Mouse (Mus musculus) frontal cortex, postnatal 25 days (tissue): ENCODE data around the gene Ipo13.

Source experiments
- DNase-seq, 2 experiments: peaks; one replicate each; pipeline ENCODE4 v3.0.0; 2022; ENCODE audit warnings: low spot score in 2 of 2

The Ipo13 gene

DNA sequence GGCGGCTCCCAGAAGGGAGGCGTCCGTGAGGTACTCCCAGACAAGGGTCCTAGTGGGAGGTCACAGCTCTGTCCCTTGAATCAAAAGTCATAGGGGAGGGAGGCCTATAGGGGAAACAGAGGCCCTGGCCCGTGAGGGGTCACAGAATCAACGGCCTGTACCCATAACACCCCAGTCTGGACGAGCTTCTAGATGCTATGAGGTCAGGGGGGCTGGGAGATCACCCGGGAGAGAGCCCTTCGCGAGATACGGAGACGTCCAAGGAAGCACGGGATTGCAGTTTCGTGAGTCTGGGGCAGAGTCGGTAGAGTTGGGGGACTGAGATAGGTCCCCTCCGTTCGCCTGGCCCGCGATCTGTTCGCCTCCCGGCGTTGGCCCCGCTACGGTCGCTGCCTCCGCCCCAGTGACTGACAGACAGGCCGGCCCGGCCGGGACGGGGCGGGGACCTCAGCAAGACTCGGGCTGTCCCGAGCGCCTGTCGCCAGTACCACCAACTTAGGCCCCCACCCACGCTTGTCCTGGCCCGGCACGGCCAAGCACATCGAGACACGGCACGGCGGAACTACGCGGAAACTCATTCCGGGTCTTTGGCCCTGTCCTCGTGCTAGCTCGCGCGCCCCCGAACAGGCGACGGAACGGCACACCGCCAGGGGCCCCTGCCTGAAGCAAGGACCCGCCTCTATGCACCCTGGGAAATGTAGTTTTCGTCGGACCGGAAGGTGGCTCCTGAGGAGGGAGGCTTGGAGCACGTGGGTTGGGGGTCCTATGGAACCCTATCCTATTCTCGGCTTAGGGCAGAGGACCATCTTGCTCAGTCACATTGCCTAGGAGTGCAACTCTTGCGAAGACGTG, at the start of gene Ipo13:
Ipo13 (minus strand) TSS at position 409 of the 852 bp plus-strand sequence.
- peak; percentile 86 to 89 for DNase-seq

DNA sequence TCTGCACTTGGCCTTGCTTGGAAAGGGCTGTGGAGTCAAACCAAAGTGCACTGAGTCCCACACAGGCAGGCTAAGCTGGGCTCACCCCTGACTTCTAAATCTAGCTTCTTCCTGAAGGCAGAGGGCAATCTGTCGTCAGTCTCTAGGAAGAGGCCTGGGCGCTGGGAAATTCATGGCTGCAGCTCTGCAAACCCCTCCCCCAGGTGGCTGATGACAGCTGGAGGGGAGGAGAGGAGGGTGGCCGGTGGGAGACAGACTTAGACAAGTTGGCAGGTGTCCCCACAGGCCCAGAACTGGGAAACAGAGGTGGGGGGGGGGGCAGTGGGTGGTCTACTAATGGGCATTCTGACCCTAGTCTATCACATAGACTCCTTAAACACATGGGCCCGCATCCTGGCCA, 42.7 kb upstream of the Ipo13 start:
- no peak for DNase-seq

DNA sequence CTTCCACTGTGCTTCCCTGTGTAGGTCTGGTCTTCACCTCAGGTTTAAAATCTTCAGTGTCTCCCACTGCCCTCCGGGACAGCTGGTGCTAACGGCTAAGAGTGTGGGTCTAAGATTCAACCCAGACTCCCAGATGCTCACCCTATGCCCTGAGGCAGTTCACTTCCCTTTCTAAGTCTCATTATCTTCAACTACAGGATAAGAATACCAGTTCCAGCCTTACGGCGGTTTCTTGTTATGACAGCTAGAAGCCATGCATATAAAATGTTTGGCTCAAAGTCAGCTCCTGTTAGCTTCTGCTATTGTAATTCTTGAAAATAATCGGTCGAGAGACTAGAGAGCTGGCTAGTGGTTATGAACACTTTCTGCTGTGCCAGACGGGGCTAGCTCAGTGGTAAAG, 32.7 kb upstream of the Ipo13 start:
- no peak for DNase-seq

DNA sequence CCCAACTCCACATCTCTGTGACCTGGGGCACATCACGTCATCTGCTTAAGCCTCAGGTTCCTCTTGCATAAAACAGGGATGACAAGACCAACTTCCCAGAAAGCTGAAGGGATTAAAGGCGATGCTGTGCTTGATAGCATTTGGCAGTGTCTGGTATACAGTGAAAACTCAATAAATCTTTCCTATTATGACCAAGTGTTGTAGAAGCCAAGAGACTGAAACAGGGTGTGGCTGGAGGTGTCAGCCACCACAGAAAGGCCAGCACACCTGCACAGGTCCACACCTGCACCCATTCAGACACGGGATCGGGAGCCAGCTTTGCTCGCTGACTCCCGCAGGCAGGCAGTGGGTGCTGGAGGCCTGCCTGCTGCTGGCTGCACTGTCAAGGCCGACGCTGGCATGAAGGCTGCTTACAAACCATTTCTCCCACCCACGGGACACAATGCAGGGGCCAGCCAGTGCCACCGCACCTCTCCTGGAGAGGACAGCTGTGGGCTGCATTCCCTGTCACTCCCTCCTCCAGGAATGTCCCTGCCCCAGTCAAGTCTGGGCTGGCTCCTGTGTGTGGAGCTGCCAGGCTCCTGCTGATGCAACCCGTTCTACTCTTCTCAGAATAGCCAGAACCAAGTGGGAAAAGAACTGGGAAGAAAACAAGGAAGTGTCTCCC, 32.0 kb upstream of the Ipo13 start:
- DNase-seq: no peak

DNA sequence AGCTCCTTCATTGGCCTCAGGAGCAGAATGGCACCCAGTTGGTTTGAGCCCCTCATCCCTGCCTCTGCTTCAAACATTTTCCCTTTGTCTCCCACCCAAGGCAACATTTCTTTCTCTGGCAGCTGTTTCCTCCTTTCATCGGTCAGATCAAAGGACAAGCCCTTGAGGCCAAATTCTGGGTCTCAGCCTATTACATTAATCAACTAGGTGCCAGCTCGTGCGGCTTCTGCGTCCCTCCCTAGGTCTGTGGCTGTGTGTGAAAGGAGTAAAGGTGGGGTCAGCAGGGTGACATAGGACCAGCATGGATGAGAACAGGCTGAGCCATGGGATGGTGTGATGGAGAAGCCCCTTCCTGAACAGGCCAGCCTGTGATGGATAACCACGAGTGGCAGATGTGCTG, 28.5 kb upstream of the Ipo13 start:
- no peak for DNase-seq

DNA sequence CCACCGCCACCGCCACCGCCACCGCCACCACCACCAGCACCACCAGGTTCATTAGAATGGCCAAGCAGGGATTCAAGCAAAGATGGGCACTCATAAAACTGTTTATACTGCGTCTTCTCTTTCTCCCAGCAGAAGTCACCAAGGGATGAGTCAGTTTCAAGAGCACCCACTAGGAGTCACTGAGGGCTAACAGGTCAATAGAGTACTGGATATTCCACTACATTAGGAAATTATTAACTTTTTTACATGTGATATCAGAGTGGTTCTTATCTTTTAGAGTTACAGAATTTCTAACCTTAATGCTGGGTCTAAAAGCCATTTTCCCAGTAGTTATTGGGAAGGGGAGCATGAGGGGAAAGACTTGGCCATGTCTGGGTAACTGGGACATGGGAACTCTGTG, 22.2 kb upstream of the Ipo13 start:
- no peak for DNase-seq

DNA sequence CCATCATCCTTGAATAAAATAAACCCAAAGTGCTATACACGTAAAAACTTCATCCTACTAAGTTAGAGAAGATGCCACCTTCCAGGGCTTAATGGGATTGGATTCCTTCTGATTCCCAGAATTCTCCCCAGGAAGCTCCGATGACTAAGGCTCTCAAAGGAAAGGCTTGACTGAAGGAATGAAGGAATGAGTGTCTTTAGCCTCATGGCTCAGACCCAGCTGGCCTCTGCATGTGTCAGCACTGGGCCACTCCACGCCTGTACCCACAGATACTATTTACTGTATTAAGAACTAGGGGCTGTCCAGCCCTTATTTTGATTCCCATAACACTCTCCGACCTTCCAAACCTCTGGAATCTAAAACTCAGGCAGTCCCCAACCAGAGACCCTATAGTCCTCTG, 19.3 kb upstream of the Ipo13 start:
- no peak for DNase-seq

DNA sequence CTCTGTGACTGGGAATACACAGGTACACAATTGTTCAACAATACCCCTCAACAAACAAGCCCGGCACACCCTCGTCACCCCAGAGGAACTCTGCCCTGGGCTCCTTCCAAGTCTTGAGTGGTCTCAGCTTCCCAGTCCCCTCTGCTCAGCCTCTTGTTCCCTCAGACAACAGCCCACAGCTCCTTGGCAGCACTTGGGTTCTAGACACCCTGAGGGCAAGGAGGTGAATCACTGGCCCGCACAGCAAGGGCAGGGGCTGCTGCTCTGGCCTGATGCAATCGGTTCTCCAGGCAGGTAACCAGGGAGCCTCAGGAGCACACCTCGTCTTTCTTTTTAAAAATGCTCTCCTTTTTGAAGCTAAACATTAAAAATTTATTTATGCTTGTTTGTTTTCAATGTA, 18.4 kb upstream of the Ipo13 start:
- DNase-seq: no peak

DNA sequence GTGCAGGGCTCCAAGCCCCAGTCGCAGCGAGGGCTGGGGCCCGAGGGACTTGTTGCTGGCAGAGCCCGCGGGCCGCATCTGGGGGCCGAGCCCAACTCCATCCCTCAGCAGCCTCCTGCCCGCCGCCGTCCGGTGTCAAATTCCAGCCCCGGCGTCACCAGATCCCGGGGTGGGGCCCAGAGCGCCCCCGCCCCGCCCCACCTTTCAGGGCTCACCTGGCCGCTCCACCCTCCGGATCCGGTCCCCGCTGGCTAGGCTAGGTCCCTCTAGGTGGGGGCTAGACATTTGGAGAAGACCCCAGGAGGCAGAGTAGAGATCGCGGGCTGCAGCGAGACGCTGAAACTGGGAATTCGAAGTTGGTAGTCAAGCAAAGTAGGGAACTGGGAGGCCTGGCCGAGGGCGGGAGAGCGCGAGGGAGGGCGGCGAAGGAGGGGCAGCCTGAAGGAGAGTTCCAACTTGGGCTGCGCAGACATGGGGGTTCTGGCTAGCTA, 14.6 kb upstream of the Ipo13 start, which contains the start of gene Artn:
Artn (minus strand) TSS at position 373 of the 491 bp plus-strand sequence.
- no peak for DNase-seq

DNA sequence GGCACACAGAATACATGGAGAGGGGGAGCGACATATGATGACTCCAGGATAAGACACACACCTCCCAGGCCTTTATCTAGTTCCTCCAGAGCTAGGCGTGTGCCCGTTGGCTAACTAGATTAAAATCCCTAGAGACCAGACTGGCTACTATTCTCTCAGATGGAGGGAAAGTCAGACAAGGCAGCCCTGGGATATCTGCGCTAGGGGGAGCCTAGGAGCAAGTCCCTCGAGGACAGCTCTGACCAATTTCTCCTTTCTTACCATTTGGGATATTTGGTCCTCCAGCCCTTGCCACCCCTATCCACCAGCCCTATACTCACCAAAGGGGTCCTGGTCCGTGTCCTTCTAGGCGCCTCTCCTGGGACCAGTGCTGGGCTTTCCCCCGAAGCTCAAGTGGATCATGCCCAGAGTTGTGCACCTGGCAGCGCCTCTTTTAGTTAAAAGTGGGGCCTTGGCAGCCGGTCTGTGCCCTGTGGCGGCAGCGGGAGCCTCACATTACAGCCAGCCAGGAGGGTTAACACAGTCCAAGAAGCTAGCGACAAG, 14.0 kb upstream of the Ipo13 start:
- DNase-seq: no peak

DNA sequence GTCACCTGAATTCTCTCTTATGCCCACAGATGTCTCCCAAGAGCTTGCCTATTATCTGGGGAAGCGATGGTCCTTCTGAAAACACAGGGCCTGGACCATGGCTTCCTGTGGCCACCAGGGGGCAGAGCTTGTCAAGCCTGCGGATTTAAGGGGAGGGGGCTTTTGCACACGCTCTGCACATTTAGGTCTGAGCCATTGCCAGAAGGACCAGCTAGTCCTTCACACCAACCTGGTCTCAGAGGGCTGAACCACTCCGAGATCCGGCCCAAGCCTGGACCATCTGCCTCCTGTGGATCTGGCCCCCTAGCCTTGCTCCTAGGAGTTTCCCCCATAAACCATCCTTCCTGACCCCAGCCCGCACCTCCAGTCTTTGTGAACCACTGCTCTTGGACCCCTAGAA, 13.4 kb upstream of the Ipo13 start:
- DNase-seq: no peak

DNA sequence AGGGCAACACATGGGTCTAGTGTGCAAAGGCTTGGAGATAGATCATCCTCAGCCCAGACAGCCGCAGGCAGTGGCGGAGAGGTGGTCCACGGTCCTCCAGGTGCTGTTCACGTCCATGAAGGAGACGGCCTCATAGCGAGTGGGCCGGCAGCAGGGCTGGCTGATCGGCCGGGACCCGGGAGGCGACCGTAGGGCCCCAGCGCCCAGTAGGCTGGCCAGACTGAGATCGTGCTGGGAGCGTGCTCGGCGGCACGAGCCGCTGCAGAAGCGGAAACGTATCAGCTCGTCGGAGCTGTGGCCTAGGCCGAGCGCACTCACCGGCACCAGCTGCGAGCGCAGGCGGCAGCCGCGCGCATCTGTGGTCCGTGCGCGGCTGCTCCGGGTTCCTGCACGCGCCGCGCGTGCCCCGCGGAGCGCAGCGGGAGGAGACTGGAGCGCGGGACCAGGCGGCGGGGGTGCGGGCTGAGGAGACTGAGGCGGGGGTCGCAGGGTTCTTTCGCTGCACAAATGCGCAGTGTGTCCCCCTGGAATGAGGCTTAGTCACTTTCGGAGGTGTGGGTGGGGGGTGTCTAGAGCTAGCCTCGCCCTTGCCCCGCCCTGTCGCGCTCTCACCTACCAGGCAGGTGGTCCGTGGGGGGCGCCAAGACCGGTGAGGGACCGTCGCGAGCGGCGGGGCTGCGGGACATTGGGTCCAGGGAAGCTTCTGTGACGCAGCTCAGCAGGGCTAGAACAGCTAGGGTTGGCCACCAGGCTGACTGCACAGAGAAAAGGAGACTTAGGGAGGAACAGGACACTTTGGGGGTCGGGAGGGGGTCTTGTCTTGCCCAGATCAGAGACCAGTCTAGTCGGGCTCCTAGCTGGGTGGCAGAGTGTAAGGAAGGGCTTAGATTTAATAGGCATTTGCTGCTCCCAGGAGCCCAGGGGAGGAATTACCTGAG, 12.0 kb upstream of the Ipo13 start:
- DNase-seq: no peak

DNA sequence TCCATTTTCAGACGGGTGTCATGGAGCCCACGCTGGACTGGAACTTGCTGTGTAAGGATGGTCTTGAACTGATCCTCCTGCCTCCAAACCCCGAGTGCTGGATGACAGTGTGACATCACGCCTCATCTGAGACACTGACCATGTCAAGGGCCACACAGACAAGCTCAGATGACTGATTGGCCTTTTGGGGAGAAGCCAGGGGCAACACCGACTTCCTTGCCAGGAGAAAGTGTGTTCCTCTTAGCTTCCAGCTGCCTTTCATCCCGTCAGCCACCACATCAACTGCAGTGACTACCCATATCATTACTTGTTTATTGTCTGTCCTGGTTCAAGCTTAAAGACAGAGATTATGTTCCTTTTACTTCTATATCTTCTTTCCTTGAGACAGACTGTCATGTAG, 10.1 kb upstream of the Ipo13 start:
- DNase-seq: no peak

DNA sequence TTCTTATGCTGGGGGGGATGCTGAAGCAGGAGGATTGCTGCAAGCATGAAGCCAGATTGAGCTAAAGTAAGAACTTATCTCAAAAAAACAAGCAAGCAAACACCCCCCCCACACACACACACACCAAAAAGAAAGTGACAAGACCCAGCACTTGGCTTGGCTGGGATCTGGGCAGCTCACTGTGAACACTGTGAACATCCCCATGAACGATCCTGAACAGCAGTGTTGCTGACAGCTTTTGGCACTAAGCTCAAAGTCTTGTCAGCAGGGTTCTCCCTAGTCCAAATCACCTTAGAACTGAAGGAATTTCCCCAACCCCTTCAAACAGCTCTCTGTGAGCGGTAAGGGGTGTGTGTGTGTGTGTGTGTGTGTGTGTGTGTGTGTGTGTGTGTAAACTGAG, 8.7 kb upstream of the Ipo13 start:
- DNase-seq: no peak

DNA sequence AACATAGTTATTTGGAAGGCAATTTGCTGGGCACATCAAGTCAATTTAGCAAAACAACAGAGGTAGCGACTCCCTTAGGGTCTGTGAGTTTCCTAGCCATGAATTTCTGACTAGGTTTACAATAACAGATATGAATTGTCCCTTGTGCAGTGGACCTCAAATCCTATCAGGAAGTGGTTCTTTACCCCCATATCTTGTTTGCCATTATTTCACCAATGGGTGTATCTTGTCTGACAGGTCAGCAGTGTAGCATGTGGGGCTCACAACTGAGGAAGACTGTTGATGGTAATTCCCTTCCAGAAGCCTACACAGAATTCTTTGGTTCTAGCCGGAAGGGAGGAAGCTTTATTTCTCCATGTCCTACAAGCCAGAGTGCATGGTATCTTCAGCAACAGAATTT, 6.6 kb upstream of the Ipo13 start:
- no peak for DNase-seq

DNA sequence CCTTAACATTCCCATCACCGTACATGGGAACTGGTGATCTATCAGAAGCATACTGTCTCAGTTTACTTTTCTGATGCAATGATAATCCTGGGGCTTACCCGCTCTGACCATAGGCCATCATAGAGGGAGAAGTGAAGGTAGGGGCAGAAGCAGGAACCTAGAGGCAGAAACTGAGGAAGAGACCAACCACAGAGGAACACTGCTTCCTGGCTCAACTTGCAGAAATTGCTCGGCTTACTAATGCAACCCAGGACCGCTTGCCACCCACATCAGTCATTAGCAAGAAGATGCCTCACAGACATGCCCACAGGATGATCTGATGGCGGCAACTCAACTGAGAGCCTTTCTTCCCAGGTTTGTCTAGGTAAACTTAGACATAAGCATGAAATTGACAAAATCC, 4.0 kb upstream of the Ipo13 start:
- no peak for DNase-seq

DNA sequence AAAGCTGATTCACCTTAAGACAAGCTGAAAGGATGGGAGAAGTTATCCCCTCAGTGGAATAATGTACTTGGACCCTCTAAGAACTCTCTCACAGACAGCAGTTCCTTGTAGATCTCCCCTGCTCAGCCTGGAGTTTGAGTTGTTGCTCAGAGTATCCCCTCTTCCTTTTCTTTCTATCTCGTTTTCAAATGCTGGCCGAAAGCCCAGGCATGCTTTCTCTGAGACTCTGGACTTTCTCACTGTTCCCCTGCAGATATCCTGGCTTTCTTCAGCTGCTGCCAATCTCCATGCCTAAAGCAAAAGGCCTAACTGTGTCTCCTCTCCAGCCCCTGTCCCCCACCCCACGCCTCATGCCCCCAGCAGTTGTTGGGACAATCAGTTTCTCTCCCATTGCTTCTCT, 3.5 kb upstream of the Ipo13 start:
- no peak for DNase-seq

DNA sequence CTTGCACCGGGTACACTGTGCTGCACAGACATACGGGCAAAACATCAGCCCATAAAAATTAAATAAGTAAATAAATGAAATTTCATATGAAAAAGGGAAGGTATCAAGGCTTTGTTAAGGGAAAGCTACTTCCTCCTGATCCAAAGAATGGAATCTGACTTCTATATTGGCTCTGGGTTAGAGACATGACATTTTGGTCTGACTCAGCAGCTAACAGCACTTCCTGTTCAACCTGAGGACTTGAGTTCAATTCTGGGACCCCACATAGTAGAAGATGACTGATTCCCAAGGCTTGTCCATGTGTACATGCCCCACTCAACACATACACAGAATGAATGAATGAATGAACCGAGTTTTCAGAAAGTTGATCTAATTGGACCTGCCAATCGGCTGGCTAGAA, 3.0 kb upstream of the Ipo13 start:
- DNase-seq: no peak

DNA sequence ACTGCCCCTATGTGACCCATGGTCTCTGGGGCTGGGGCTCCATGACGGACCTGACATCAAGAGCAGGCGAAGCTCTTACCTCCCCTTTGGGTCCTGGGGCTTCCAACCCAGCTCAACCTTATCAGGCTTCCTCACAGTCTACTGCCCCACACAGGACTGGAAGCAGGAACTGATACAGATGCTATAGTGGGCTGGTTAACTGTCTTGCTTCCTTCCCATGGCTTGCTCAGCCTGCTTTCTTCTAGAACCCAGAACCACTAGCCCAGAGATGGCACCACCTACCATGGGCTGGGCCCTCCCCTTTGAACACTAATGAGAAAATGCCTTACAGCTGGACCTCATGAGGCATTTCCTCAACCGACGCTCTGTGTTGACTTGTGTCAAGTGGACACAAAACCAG, 2.6 kb upstream of the Ipo13 start:
- DNase-seq: no peak

DNA sequence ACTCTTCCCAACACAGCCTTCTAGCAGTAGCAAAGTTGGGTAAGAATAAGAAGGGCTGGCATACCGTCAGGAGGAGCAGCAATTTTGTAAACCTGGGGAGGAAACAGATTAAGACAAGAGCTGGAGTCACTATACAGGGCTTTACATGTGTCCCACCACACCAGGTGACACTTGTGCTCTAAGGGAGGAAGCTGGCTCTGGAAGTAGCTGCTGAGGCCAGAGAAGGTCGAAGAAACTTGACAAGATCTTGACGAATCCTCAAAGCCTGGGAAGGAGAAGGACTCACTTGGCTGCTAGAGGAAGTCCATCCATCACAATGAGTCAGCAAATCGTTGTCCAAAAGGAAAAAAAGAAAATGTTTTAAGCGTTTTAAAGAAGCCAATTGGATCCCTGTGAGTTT, 1.6 kb upstream of the Ipo13 start:
- DNase-seq: no peak

DNA sequence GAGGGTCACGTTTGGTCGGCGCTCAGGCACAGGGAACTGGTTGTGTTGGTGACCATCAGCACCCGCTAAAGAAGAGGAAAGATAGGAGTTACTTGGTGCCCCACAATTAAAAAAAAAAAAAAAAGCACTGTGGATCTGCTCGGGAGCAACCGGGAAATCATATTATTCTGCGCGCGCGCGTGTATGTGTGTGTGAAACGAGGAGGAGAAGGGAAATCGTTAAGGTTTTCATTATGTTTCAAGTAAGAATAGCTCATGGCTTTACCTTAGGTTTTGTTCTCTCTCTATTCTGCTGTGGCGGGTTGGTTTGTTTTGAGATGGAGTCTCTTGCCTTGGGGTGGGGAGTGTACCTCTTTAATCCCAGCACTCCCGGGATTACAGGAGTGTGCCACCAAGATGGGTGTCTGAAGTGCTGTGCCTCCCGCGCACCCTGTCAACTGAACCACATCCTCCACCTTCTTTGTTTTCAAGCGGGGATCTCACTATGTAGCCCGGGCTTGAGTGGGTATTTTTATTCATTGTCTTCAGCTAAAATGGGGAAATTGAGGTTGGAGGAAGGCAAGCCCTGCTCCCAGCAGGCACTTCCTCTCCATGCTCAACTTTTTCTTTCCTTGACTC, 798 bp upstream of the Ipo13 start:
- DNase-seq: no peak
